Mouse (Mus musculus): ENCODE measurements around the gene Chrna3. TPM values are rescaled to one million over a fixed set of nuclear protein-coding genes. Genes with fewer than 3 reads are reported as not detected.

Gene Chrna3
- not detected for total RNA-seq (2018; cell fraction: chromatin; rRNA removed)
- not detected for total RNA-seq (2018; cell fraction: cytosol; rRNA removed)
- total RNA-seq (2018; cell fraction: nucleus; rRNA removed) = not detected
- not detected in 3 replicates for polyA plus RNA-seq (2018)

GRCm38 (mm10) chr9:55026275-55026663 lies at the start of gene Chrna3:
TSS of gene Chrna3 (minus strand) at chr9:55026562.
- 6% methylated on average over 37 of the region's 39 CpGs for WGBS (ENCODE audit: missing documents)
- H3K27ac ChIP-seq = no peak within 1 kb of the TSS
- H3K79me2 ChIP-seq (ENCODE audit: inconsistent target) = no peaks in the 10 kb centered on the region
- no peak within 1 kb of the TSS for H3K4me3 ChIP-seq (ENCODE audit: inconsistent target)
- no peaks in the 10 kb centered on the region for H3K36me3 ChIP-seq (ENCODE audit: inconsistent target)

DNA sequence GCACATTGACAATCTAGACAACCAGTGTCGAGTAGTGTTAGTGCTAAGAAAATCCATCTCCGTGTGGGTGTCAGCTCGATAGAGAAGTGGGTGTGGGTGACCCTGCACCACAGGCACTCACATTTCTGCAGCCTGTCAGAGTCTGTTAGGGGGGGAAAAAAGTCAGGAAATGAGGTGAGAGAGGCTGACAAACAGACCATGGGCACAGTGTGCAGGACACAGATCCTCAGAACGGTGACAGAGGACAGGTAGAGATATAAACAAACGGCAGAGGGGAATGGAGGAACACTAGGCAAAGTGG lies 41.6 kb upstream of the Chrna3 start:
- H3K27ac ChIP-seq = no peak overlapping the region
- H3K4me3 ChIP-seq (ENCODE audit: inconsistent target) = no peak overlapping the region
- H3K36me3 ChIP-seq (ENCODE audit: inconsistent target) = no peaks in the 10 kb centered on the region
- WGBS (ENCODE audit: missing documents) = 6% methylated on average over 5 of the region's 5 CpGs
- no peaks in the 10 kb centered on the region for H3K79me2 ChIP-seq (ENCODE audit: inconsistent target)

DNA sequence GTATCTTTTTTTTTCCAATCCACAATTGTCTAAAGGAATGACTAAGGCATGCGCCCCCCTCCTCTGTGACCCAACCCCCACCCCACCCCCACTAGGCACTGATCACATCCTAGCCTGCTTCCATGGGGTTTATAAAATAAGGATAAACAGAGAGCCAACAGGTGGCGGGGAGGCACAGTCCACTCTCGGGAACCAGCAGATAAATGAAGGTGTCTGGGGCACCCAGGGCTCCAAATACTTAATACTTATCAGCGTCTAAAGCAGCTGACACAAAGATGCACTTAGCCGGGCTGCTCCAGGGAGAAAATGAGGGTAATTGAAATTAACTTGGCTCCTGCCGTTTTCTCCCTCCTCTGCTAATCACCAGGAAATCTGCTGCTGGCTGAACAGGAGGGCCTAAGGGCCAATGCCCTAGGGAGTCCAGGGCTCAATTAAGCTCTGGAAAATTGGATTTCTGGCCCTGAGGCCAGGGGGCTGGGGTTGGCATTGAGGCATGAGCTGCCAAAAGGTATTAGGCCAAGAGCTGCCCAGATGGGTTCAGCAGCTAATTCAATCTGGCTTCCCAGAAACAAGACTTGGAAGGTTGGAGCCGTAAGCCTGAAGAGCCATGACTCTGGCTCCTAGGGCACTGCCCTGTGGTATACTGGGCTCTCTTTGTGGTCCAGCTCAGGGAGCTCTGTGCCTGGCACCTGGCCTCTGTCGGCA lies 41.0 kb upstream of the Chrna3 start:
- 85% methylated on average over 7 of the region's 8 CpGs for WGBS (ENCODE audit: missing documents)
- Histone ChIP-seq H3K4me3 (ENCODE audit: inconsistent target) (no peak overlapping the region), H3K79me2 (ENCODE audit: inconsistent target) (no peaks in the 10 kb centered on the region), H3K36me3 (ENCODE audit: inconsistent target) (no peaks in the 10 kb centered on the region), H3K27ac (no peak overlapping the region)

GRCm38 (mm10) chr9:55065241-55065640 lies 38.9 kb upstream of the Chrna3 start:
- Histone ChIP-seq H3K36me3 (ENCODE audit: inconsistent target) (no peaks in the 10 kb centered on the region), H3K27ac (no peak overlapping the region), H3K4me3 (ENCODE audit: inconsistent target) (no peak overlapping the region), H3K79me2 (ENCODE audit: inconsistent target) (no peaks in the 10 kb centered on the region)
- 94% methylated on average over 9 of the region's 9 CpGs for WGBS (ENCODE audit: missing documents)

GRCm38 (mm10) chr9:55058067-55058466 lies 31.7 kb upstream of the Chrna3 start:
- 95% methylated on average over 4 of the region's 4 CpGs for WGBS (ENCODE audit: missing documents)
- H3K4me3 ChIP-seq (ENCODE audit: inconsistent target) = no peak overlapping the region
- no peaks in the 10 kb centered on the region for H3K36me3 ChIP-seq (ENCODE audit: inconsistent target)
- H3K79me2 ChIP-seq (ENCODE audit: inconsistent target) = no peaks in the 10 kb centered on the region
- H3K27ac ChIP-seq = no peak overlapping the region

GRCm38 (mm10) chr9:55055386-55055930 lies 29.1 kb upstream of the Chrna3 start:
- H3K27ac ChIP-seq = no peak overlapping the region
- 89% methylated on average over 2 of the region's 2 CpGs for WGBS (ENCODE audit: missing documents)

GRCm38 (mm10) chr9:55048211-55048880 lies 22.0 kb upstream of the Chrna3 start, which contains the start of gene Chrnb4:
TSS of gene Chrnb4 (minus strand) at chr9:55048779.
- WGBS (ENCODE audit: missing documents) = 5% methylated on average over 23 of the region's 23 CpGs
- H3K36me3 ChIP-seq (ENCODE audit: inconsistent target) = no peaks in the 10 kb centered on the region
- H3K4me3 ChIP-seq (ENCODE audit: inconsistent target) = no peak within 1 kb of the TSS
- H3K79me2 ChIP-seq (ENCODE audit: inconsistent target) = no peaks in the 10 kb centered on the region
- H3K27ac ChIP-seq = no peak within 1 kb of the TSS

More at GRCm38 (mm10) chr9:55055386-55055930, 29.1 kb upstream of the Chrna3 start:
- Histone ChIP-seq H3K79me2 (ENCODE audit: inconsistent target) (no peaks in the 10 kb centered on the region), H3K4me3 (ENCODE audit: inconsistent target) (no peak overlapping the region), H3K36me3 (ENCODE audit: inconsistent target) (no peaks in the 10 kb centered on the region)

GRCm38 (mm10) chr9:55046764-55047163 lies 20.4 kb upstream of the Chrna3 start:
- no peak overlapping the region for H3K4me3 ChIP-seq (ENCODE audit: inconsistent target)
- 6% methylated on average over 3 of the region's 3 CpGs for WGBS (ENCODE audit: missing documents)

DNA sequence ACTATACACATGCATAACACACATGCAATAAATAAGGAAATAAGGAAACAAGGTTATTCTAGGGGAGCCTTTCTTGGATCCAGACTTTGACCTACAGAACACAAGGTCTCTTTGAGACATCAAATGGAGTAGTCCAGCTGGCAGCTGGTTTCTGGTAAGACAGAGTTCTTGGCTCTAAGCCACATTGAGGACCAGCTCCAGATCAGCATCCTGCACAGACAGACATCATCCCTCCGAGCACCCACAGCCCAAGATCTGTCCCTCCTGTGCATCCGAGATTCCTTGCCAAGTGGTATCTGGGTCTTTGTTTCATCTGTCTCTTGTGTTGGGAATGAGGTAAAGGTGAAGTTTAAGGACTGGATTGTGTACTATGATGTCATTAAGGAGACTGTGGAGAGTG lies 18.6 kb upstream of the Chrna3 start:
- Histone ChIP-seq H3K36me3 (ENCODE audit: inconsistent target) (no peaks in the 10 kb centered on the region), H3K4me3 (ENCODE audit: inconsistent target) (no peak overlapping the region), H3K27ac (no peak overlapping the region), H3K79me2 (ENCODE audit: inconsistent target) (no peaks in the 10 kb centered on the region)
- WGBS (ENCODE audit: missing documents) = 94% methylated on average over 2 of the region's 2 CpGs

More at GRCm38 (mm10) chr9:55046764-55047163, 20.4 kb upstream of the Chrna3 start:
- Histone ChIP-seq H3K79me2 (ENCODE audit: inconsistent target) (no peaks in the 10 kb centered on the region), H3K27ac (no peak overlapping the region), H3K36me3 (ENCODE audit: inconsistent target) (no peaks in the 10 kb centered on the region)

- Histone ChIP-seq H3K27ac (no peak overlapping the region), H3K79me2 (ENCODE audit: inconsistent target) (no peaks in the 10 kb centered on the region), H3K36me3 (ENCODE audit: inconsistent target) (no peaks in the 10 kb centered on the region), H3K4me3 (ENCODE audit: inconsistent target) (no peak overlapping the region)
- WGBS (ENCODE audit: missing documents) = 80% methylated on average over 8 of the region's 8 CpGs
Measured at GRCm38 (mm10) chr9:55043688-55044087, 17.3 kb upstream of the Chrna3 start.

- Histone ChIP-seq H3K4me3 (ENCODE audit: inconsistent target) (no peak overlapping the region), H3K79me2 (ENCODE audit: inconsistent target) (no peaks in the 10 kb centered on the region), H3K27ac (no peak overlapping the region), H3K36me3 (ENCODE audit: inconsistent target) (no peaks in the 10 kb centered on the region)
- 95% methylated on average over 2 of the region's 2 CpGs for whole genome bisulfite sequencing (ENCODE audit: missing documents)
Measured at GRCm38 (mm10) chr9:55041389-55041788, 15.0 kb upstream of the Chrna3 start.

DNA sequence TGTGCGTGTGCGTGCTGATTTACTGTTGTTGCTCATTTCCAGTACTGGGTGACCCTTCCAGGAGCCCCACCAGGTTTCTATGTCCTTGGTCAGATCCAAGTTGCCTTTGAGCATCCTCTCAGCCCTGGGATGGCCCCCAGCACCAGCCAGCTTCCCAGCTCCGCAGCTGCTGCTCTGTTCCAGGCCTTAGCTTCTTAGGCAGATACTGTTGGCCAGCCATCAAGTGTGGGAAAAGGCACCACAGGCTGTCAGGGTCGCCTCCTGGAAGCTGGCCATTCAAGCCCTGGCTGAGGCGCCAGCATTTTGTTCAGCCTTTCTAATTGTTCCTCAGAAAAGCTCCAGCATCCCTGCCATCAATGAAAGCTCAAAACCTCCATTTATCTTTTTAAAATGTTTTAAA lies 13.6 kb upstream of the Chrna3 start:
- Histone ChIP-seq H3K36me3 (ENCODE audit: inconsistent target) (no peaks in the 10 kb centered on the region), H3K27ac (no peak overlapping the region), H3K4me3 (ENCODE audit: inconsistent target) (no peak overlapping the region), H3K79me2 (ENCODE audit: inconsistent target) (no peaks in the 10 kb centered on the region)
- 83% methylated on average over 5 of the region's 5 CpGs for WGBS (ENCODE audit: missing documents)

- Histone ChIP-seq H3K4me3 (ENCODE audit: inconsistent target) (no peak overlapping the region), H3K27ac (no peak overlapping the region), H3K79me2 (ENCODE audit: inconsistent target) (no peaks in the 10 kb centered on the region), H3K36me3 (ENCODE audit: inconsistent target) (no peaks in the 10 kb centered on the region)
- WGBS (ENCODE audit: missing documents) = 92% methylated on average over 8 of the region's 8 CpGs
Measured at GRCm38 (mm10) chr9:55038948-55039347, 12.6 kb upstream of the Chrna3 start.

DNA sequence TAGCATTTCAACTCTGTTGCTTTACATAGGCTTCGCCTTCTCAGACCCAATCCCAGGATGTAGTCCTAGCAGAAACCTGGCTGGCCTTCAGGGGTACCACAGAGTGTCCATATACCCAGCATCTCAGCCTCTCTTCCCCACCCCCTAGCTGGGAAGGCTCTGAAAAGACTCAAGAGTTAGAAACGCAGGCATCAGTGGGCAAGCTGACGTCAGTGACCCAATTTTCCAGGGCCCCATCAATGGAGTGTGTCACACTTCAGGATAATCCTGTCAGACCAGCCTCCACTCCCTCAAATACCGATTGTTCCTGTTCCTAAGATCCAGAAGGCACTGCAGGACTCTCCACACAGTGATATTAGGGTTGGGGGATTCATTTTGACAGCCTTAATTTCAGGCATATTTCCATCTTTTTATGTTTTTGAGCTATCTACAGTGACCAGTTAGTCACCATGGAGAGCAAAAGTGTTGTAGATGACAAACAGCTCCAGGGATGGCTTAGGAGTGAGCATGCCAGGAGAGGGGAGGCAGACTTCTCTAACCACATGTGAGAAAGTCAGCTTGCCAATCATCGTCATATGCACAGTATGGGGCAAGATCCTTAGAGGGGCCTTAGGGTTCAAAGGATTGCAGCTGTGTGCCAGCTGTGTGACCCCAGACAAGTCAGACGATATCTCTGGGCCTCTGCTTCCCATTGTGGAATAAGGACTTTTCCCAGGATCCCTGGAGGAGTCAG lies 5.2 kb upstream of the Chrna3 start:
- H3K79me2 ChIP-seq (ENCODE audit: inconsistent target) = no peaks in the 10 kb centered on the region
- no peak overlapping the region for H3K27ac ChIP-seq
- H3K36me3 ChIP-seq (ENCODE audit: inconsistent target) = no peaks in the 10 kb centered on the region
- no peak overlapping the region for H3K4me3 ChIP-seq (ENCODE audit: inconsistent target)
- WGBS (ENCODE audit: missing documents) = 81% methylated on average over 5 of the region's 6 CpGs
